Mouse (Mus musculus) limb, embryonic 15.5 days (tissue): ENCODE measurements at regions not wholly inside any gene's neighbourhood (a gene's known extent, or its start where the extent isn't known, plus 50 kb on each side); places are given as distances from the start of the nearest gene placed in this dataset.

ENCODE experiments used
- ATAC-seq: fragments of 200-750 bp; cut with Nextera tagmentation; 2 replicates; pipeline ENCODE4 v1.8.0; 2017; ENCODE audit warnings: low read depth, moderate TSS enrichment; ENCODE audit not compliant: insufficient number of reproducible peaks, low FRiP score, low TSS enrichment
- H3K27ac ChIP-seq: fragments of 300-500 bp; sonication (generic); 2 replicates; pipeline ENCODE4 v1.5.1; 2015; ENCODE audit warnings: moderate library complexity, mild to moderate bottlenecking, inconsistent platforms
- H3K27me3 ChIP-seq: fragments of 300-500 bp; sonication (generic); 2 replicates; pipeline ENCODE4 v1.6.1; 2015; ENCODE audit warnings: inconsistent platforms
- H3K36me3 ChIP-seq: fragments of 300-500 bp; sonication (generic); 2 replicates; pipeline ENCODE4 v1.6.1; 2015; ENCODE audit warnings: inconsistent platforms
- H3K4me1 ChIP-seq: fragments of 300-500 bp; sonication (generic); 2 replicates; pipeline ENCODE4 v1.6.1; 2015; ENCODE audit warnings: inconsistent platforms
- H3K4me2 ChIP-seq: fragments of 300-500 bp; sonication (generic); 2 replicates; pipeline ENCODE4 v1.6.1; 2015; ENCODE audit warnings: mild to moderate bottlenecking, inconsistent platforms
- H3K4me3 ChIP-seq: fragments of 300-500 bp; sonication (generic); 2 replicates; pipeline ENCODE4 v1.5.1; 2015; ENCODE audit warnings: mild to moderate bottlenecking, inconsistent platforms
- H3K9ac ChIP-seq: fragments of 300-500 bp; sonication (generic); 2 replicates; pipeline ENCODE4 v1.6.1; 2015; ENCODE audit warnings: inconsistent platforms
- H3K9me3 ChIP-seq: fragments of 300-500 bp; sonication (generic); 2 replicates; pipeline ENCODE4 v1.6.1; 2016; ENCODE audit warnings: inconsistent platforms
- WGBS: fragments of 180-500 bp; shearing (Covaris S2); methylation state at CpG from one replicate; pipeline ENCODE4 v1.1.7; 2015; 5-methylcytosine and 5-hydroxymethylcytosine counted together

DNA sequence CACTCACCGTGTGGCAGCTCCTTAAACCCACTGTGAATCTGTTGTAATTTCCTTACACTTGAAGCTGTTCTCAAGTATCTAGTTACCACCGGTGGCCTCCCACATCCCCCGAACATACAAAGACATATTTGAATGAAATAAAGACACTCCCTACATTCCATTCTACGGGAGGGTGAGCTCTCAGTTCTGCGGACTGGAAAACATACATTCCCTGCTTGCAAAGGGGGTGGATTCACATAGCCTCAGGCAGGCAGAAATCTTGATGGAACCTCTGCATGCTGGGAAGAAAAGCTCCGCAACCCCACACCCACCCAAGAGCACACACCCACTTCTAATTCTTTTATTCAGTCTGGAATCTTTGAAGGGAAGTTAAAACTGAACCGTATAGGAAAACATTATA lies 136.0 kb downstream of the Lca5 start:
- 21% methylated on average over 7 of the region's 7 CpGs for WGBS
- H3K4me3 ChIP-seq: no peak overlapping the region
- H3K9me3 ChIP-seq: no peaks in the 10 kb centered on the region
- 0 out of 2 replicates have a peak, but pooled peaks have one; percentile 49 for ATAC-seq
- H3K4me1 ChIP-seq: peaks cover 32% of the 10 kb centered on the region
- H3K9ac ChIP-seq: no peak overlapping the region
- H3K27me3 ChIP-seq: no peaks in the 10 kb centered on the region
- H3K36me3 ChIP-seq: no peaks in the 10 kb centered on the region
- no peak overlapping the region for H3K4me2 ChIP-seq
- H3K27ac ChIP-seq: 0 out of 2 replicates have a peak overlapping the region, but pooled peaks have one; percentile 11

DNA sequence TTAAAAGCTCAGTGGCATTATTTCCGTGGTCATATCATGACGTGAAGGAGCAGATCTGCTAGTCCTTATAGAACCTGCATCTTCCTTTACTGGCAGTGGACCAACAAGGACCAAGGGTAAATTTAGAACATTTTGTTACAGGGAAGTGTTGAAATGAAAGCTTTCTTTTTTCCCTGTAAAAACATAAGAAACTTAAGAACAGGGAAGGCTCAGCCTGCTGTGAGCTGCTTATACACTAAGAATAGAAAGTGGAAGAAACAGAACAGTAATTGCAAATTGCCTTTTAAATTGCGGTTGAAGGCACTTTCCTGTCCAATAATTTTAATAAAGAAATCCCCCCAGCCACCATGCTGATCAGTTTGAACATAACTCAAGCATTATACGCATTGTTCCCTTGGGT lies 140.4 kb downstream of the Lca5 start:
- no peaks in the 10 kb centered on the region for H3K9me3 ChIP-seq
- ATAC-seq: no peak
- WGBS: 59% methylated on average over 4 of the region's 4 CpGs

DNA sequence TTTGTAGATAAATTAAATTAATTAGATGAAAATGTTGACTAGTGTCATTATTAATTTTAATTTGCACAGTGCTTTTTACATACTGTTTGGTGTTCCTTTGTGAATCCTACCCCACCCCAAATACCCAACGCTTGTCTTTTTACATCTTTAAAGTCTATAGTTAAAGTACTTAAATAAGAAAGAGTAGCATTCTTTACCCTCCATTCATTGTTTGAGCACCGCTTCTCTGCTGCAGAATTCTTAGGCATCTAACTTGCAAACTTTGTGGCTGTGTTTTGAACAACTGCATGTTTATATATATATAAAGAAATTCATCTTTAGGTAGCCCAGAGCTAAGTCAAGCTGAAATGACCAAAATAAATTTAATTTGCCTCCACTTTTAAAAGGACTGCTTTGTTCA lies 140.9 kb downstream of the Lca5 start:
- H3K27ac ChIP-seq: no peak overlapping the region
- WGBS: 73% methylated on average over 2 of the region's 2 CpGs
- H3K4me3 ChIP-seq: no peak overlapping the region
- no peak overlapping the region for H3K9ac ChIP-seq
- no peak for ATAC-seq
- no peaks in the 10 kb centered on the region for H3K27me3 ChIP-seq
- H3K4me2 ChIP-seq: no peak overlapping the region
- H3K36me3 ChIP-seq: no peaks in the 10 kb centered on the region
- 0 out of 2 replicates have a peak, but pooled peaks cover 5% of the 10 kb centered on the region for H3K4me1 ChIP-seq
- no peaks in the 10 kb centered on the region for H3K9me3 ChIP-seq

More for the DNA sequence above, 140.4 kb downstream of the Lca5 start:
- Histone ChIP-seq H3K4me2 (no peak overlapping the region), H3K9ac (no peak overlapping the region), H3K27me3 (no peaks in the 10 kb centered on the region), H3K4me3 (no peak overlapping the region), H3K36me3 (no peaks in the 10 kb centered on the region), H3K4me1 (peaks cover 9% of the 10 kb centered on the region; the same call in 1 of the 2 replicates), H3K27ac (no peak overlapping the region)

DNA sequence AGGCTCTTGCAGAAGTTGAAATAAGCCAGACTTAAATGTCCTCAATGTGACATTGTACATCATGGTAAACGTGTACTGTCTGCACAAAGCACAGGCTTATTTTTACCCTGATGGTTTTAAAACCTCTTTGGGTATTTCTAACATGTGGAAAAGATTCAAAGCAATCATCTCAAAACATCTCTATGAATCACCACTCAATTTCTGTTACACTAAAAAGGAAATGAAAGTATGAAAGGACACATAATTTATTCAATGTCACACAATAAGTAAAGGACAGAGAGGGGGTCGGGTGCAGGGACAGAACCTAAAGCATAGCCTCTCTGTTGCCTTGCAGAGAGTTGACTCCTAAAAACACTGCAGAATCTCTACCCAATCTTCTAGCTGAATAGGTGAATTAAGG lies 141.3 kb downstream of the Lca5 start:
- Histone ChIP-seq H3K36me3 (no peaks in the 10 kb centered on the region), H3K4me3 (no peak overlapping the region), H3K27me3 (no peaks in the 10 kb centered on the region), H3K4me1 (0 out of 2 replicates have a peak, but pooled peaks cover under 1% of the 10 kb centered on the region), H3K27ac (no peak overlapping the region), H3K9ac (no peak overlapping the region), H3K4me2 (no peak overlapping the region), H3K9me3 (no peaks in the 10 kb centered on the region)
- no peak for ATAC-seq
- 50% methylated on average over 2 of the region's 2 CpGs for WGBS

DNA sequence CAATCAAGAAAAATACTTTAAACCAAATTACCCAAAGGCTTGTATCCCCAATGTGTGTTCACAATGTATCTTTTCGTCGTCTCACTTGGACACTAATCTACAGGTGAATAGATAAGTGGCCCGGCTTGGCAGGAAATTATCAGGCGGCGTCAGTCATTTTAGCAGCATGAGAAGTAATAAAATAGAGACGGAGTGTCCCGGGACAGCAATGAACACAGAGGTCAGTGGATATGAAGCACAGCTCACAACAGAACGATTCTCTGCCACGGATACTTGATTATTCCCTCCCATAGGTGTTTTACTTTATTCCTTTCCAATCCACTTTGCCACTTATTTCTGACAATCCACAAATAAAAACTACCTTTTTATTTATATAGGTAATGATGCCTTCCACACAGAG lies 145.5 kb downstream of the Lca5 start:
- Histone ChIP-seq H3K9me3 (no peaks in the 10 kb centered on the region), H3K27ac (no peak overlapping the region), H3K4me1 (no peaks in the 10 kb centered on the region), H3K9ac (no peak overlapping the region), H3K27me3 (no peaks in the 10 kb centered on the region), H3K4me3 (no peak overlapping the region), H3K4me2 (no peak overlapping the region), H3K36me3 (no peaks in the 10 kb centered on the region)
- no peak for ATAC-seq
- WGBS: 62% methylated on average over 9 of the region's 9 CpGs

DNA sequence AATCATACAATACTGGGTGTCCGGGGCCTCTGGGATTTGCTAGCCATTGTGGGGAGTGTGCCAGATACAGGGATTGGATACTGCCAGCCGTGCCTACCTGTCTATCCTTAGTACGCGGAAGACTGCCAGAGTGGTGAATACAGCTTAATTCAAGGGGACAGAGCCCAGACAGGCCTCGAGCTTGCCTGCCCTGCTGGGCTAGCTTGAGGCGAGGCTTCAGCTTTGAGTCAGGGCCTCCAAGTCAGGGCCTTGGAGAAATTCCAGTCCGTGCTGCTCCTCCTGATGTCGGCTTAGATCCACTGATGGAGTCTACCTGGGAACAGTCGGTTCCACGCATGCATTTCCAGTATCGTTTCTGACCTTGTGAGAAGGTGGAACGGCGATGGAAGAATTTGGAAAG lies 146.5 kb downstream of the Lca5 start:
- no peak overlapping the region for H3K27ac ChIP-seq
- no peaks in the 10 kb centered on the region for H3K4me1 ChIP-seq
- no peaks in the 10 kb centered on the region for H3K27me3 ChIP-seq
- H3K4me3 ChIP-seq: no peak overlapping the region
- no peak overlapping the region for H3K4me2 ChIP-seq
- no peaks in the 10 kb centered on the region for H3K9me3 ChIP-seq
- no peaks in the 10 kb centered on the region for H3K36me3 ChIP-seq
- no peak overlapping the region for H3K9ac ChIP-seq
- no peak for ATAC-seq
- WGBS: 75% methylated on average over 13 of the region's 13 CpGs

DNA sequence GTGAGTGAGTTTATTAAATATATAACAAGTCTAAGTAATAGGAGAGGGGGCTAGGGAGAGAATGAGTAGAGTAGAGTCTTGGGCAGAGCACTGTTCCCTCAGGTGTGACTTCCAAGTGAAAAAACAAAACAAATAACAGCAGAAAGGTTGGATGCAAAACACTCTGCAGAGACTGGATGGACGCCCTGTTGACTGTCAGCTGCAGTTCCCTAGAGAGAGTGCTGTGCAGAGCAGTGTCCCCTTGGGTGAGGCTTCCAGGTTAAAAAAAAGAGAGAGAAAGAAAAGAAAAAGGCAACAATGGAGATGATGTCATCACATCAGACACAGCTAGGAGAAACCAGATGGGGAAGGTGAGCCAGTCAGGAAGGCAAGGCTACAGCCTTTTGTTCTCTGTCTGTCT lies 137.6 kb upstream of the Hmgn3 start:
- Histone ChIP-seq H3K27ac (0 out of 2 replicates have a peak overlapping the region, but pooled peaks have one; percentile 54), H3K36me3 (no peaks in the 10 kb centered on the region), H3K4me1 (peaks cover 10% of the 10 kb centered on the region; the same call in 1 of the 2 replicates), H3K4me2 (no peak overlapping the region), H3K9ac (no peak overlapping the region), H3K9me3 (no peaks in the 10 kb centered on the region), H3K4me3 (no peak overlapping the region), H3K27me3 (no peaks in the 10 kb centered on the region)
- 43% methylated on average over 1 of the region's 1 CpGs for WGBS
- ATAC-seq: no peak

DNA sequence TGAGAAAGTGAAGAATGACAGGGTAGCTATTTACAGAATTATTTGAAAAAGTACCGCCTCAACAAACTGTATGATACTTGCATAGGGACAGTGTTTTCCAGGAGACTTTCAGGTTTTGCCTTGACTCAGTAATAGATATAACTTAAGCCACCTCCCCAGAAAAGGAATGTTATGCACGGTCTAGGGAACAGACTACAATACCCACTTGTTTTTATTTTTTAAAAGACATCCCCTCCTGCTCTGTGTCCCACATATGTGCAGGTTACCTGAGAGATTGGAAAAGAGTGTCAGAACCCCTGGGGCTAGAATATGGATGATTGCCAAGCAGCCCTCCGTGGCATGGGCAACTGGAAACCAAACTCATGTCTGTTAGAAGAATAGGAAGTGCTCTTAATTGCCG lies 137.2 kb upstream of the Hmgn3 start:
- Histone ChIP-seq H3K27me3 (no peaks in the 10 kb centered on the region), H3K36me3 (no peaks in the 10 kb centered on the region), H3K9me3 (no peaks in the 10 kb centered on the region), H3K4me1 (peaks cover 10% of the 10 kb centered on the region; the same call in 1 of the 2 replicates), H3K27ac (peak overlapping the region; percentile 54), H3K4me2 (no peak overlapping the region), H3K9ac (no peak overlapping the region), H3K4me3 (no peak overlapping the region)
- WGBS: 36% methylated on average over 4 of the region's 4 CpGs
- ATAC-seq: no peak

DNA sequence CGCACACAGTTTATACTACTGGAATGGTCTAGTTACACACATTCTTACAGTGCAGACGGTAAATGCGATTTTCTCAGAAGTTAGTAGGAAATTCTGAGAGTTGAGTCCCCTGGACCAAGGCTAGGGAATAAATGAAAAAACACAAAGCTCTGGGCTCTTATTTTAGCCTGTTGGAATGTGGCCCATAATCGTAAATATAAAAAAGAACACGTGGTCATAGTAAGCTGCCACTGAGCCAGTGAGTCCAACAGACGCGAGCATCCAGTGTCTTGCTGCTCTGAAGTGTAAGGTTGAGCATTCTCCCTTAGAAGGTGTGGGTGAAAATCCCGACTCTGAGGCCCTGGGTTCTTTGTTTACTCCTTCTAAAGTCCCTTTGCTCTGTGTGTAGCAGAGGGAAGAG lies 136.8 kb upstream of the Hmgn3 start:
- 23% methylated on average over 8 of the region's 8 CpGs for WGBS
- H3K9ac ChIP-seq: no peak overlapping the region
- H3K4me2 ChIP-seq: no peak overlapping the region
- H3K27ac ChIP-seq: peak overlapping the region; percentile 51
- no peak overlapping the region for H3K4me3 ChIP-seq
- H3K4me1 ChIP-seq: peaks cover 10% of the 10 kb centered on the region; the same call in 1 of the 2 replicates
- no peaks in the 10 kb centered on the region for H3K27me3 ChIP-seq
- H3K9me3 ChIP-seq: no peaks in the 10 kb centered on the region
- H3K36me3 ChIP-seq: no peaks in the 10 kb centered on the region
- peak; percentile 44; the same call in 1 of the 2 replicates for ATAC-seq

DNA sequence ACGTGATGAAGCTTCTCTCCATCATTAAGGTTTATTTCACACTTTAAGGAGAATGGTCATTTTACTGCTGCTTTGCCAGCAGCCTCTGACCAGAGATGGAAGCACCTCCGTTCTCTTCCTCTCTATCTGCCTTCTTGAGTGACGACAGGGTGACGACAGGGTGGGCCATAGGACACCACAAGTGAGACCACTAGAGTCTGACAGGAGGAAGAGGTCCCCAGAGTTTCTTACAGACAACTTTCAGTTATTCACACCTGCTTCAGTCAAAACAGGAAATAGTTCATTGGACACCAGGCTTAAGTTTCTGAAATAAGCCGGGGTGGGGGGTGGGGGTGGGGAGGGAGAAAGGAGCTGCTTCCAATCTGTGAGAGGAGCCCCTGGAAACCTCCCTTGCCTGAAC lies 131.3 kb upstream of the Hmgn3 start:
- Histone ChIP-seq H3K27ac (no peak overlapping the region), H3K4me1 (no peaks in the 10 kb centered on the region), H3K9me3 (no peaks in the 10 kb centered on the region), H3K27me3 (no peaks in the 10 kb centered on the region), H3K4me3 (no peak overlapping the region), H3K4me2 (no peak overlapping the region), H3K36me3 (no peaks in the 10 kb centered on the region), H3K9ac (no peak overlapping the region)
- 52% methylated on average over 5 of the region's 5 CpGs for WGBS
- ATAC-seq: no peak

DNA sequence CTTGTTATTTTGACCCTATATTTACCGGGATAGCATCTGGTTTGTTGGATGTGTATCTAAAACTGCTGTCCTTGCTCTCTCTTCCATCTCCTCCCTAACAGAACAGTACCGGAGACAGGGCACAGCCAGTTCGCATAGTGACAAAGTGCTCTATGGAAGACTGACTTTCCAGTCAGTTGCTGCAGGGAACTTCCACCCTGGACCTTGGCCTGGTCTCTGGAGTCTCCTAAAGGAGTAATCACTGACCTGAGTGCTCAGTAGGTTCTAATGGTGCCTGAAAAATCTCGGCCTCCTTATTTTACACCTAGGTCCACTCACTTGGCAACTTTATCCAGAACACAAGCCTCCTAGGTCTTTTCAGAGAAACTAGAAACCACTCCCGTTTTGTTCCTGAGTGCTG lies 130.9 kb upstream of the Hmgn3 start:
- Histone ChIP-seq H3K27me3 (no peaks in the 10 kb centered on the region), H3K36me3 (no peaks in the 10 kb centered on the region), H3K9me3 (no peaks in the 10 kb centered on the region), H3K4me2 (no peak overlapping the region), H3K9ac (no peak overlapping the region), H3K27ac (no peak overlapping the region), H3K4me1 (no peaks in the 10 kb centered on the region), H3K4me3 (no peak overlapping the region)
- no peak for ATAC-seq
- 65% methylated on average over 5 of the region's 5 CpGs for WGBS

DNA sequence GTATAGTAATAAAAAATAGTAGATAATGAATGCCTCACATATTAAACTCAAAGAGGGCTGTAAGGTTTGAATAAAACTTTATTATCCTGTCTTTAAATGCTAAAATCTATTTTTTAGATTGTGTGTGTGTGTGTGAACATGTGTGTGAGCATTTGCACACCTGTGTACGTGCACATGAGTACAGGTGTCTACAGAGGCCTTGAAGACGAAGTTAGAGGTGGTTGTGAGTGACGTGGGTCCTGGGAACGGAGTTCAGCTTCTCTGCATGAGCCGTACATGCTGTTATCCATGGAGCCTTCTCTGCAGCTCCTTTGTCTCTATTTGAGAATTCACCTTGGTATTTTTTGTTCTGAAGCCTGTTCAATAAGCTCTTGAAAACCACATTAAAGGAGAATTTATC lies 129.8 kb upstream of the Hmgn3 start:
- 85% methylated on average over 5 of the region's 5 CpGs for WGBS
- Histone ChIP-seq H3K9me3 (no peaks in the 10 kb centered on the region), H3K4me3 (no peak overlapping the region), H3K9ac (no peak overlapping the region), H3K4me1 (no peaks in the 10 kb centered on the region), H3K27ac (no peak overlapping the region), H3K36me3 (no peaks in the 10 kb centered on the region), H3K4me2 (no peak overlapping the region), H3K27me3 (no peaks in the 10 kb centered on the region)
- ATAC-seq: no peak

DNA sequence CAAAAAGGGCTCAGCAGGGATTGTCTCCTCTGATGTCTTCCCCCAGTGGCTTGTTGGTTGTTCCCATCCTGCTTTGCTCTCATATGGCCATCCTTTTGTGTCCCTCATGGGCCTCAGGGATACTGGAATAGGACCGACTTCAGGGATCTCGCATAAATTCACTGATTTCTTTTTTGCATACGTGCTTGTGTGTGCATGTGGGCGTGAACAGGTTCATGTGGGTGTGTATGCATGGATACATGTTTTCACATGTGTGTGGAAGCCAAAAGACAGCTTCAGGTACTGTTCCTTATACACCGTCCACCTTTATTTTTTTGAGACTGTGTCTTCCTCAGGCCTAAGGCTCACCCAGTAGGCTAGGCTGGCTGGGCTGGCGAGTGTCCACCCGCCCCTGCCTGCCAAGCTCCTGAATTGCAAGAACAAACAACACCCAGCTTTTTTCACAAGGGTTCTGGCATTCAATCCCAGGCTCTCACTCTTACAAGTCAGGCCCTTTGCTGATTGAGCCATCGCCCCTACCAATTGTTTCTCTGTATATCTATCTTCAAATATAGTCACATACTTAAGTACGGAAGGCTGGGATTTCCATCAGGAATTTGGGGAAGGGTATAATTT lies 127.0 kb upstream of the Hmgn3 start:
- no peaks in the 10 kb centered on the region for H3K36me3 ChIP-seq
- no peaks in the 10 kb centered on the region for H3K4me1 ChIP-seq
- H3K27ac ChIP-seq: no peak overlapping the region
- H3K9ac ChIP-seq: no peak overlapping the region
- no peaks in the 10 kb centered on the region for H3K9me3 ChIP-seq
- no peak for ATAC-seq
- H3K4me3 ChIP-seq: no peak overlapping the region
- H3K4me2 ChIP-seq: no peak overlapping the region
- WGBS: 82% methylated on average over 9 of the region's 9 CpGs
- no peaks in the 10 kb centered on the region for H3K27me3 ChIP-seq
